Mouse (Mus musculus) embryonic facial prominence, embryonic 12.5 days (tissue): ENCODE results near the gene Susd1. TPM values are rescaled to one million over a fixed set of nuclear protein-coding genes. Genes with fewer than 3 reads are reported as not detected.

Source experiments
- ATAC-seq: fragments of 200-750 bp; cut with Nextera tagmentation; 2 replicates; pipeline ENCODE4 v1.8.0; 2017; ENCODE audit not compliant: insufficient number of reproducible peaks, insufficient read depth, low FRiP score, low TSS enrichment
- H3K27ac ChIP-seq: fragments of 300-500 bp; sonication (generic); 2 replicates; pipeline ENCODE4 v1.5.1; 2016; ENCODE audit warnings: mild to moderate bottlenecking
- H3K27me3 ChIP-seq: fragments of 300-500 bp; sonication (generic); 2 replicates; pipeline ENCODE4 v1.6.1; 2016; ENCODE audit warnings: mild to moderate bottlenecking, moderate library complexity
- H3K36me3 ChIP-seq: fragments of 300-500 bp; sonication (generic); 2 replicates; pipeline ENCODE4 v1.6.1; 2016; ENCODE audit warnings: mild to moderate bottlenecking
- H3K4me1 ChIP-seq: fragments of 300-500 bp; sonication (generic); 2 replicates; pipeline ENCODE4 v1.6.1; 2016
- H3K4me2 ChIP-seq: fragments of 300-500 bp; sonication (generic); replicated peaks from 2 replicates; pipeline ENCODE4 v1.6.1; 2016; ENCODE audit warnings: mild to moderate bottlenecking, moderate library complexity
- H3K4me3 ChIP-seq: fragments of 300-500 bp; sonication (generic); 2 replicates; pipeline ENCODE4 v1.5.1; 2016; ENCODE audit warnings: mild to moderate bottlenecking
- H3K9ac ChIP-seq: fragments of 300-500 bp; sonication (generic); 2 replicates; pipeline ENCODE4 v1.6.1; 2016; ENCODE audit warnings: mild to moderate bottlenecking, moderate library complexity
- H3K9me3 ChIP-seq: fragments of 300-500 bp; sonication (generic); 2 replicates; pipeline ENCODE4 v1.6.1; 2016; ENCODE audit warnings: mild to moderate bottlenecking, moderate library complexity
- WGBS: fragments of 180-500 bp; shearing (Covaris S2); methylation state at CpG from one replicate; pipeline ENCODE4 v1.1.7; 2016; 5-methylcytosine and 5-hydroxymethylcytosine counted together
- polyA plus RNA-seq: library from polyadenylated mRNA; unstranded; fragments of >200 nt; fragmentation: Nextera tagmentation; extraction: Ambion mirVana; gene quantifications from 2 replicates; pipeline ENCODE4 v1.2.1, GENCODE M21; 2016

The Susd1 gene
- polyA plus RNA-seq, 1 experiment from 2014 or later = 1.9 TPM

DNA sequence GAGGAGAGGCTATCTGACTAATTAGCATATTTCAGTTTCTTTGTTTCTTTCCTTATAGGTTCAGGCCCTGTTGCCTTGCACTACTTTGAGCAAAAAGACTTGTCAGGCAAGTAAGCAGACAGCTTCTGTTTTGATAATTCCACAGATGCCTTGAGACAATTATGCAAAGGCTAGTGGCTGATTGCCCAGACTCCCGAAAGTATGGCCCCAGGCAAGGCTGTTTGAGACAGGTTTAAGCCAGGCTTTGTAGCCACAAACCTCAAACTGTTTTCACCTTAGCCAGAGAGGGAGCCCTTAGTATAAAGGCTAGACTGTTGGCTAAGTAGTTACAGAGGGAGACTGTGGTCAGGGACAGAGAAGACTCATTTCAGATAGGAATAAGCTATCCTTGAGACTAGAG, 165.1 kb downstream of the Susd1 start:
- WGBS = 13% methylated on average over 1 of the region's 1 CpGs
- Histone ChIP-seq H3K4me1 (peaks cover 6% of the 10 kb centered on the region), H3K4me2 (no peak overlapping the region), H3K9me3 (peaks cover 11% of the 10 kb centered on the region), H3K9ac (no peak overlapping the region), H3K27ac (0 out of 2 replicates have a peak overlapping the region, but pooled peaks have one; percentile 54), H3K27me3 (no peaks in the 10 kb centered on the region), H3K36me3 (no peaks in the 10 kb centered on the region), H3K4me3 (no peak overlapping the region)
- no peak for ATAC-seq

DNA sequence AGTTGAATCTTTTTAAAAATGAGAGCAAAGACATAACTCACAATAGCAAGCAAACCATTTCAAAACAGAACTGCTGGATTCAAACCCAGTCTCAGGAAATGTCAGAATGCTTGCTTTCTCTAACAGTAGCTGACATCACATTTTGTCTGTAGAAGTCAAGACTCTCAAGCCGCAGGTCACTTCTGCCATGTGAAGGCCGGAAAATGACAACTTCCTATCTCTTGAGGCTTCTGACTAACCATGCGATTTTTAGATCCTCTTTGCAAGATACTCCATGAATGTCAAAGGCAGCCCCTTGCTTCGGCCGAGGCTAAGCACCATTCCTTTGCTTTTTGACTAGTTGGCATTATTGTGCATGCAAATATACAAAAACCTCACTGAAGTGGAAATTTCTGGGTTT, 172.8 kb downstream of the Susd1 start:
- ATAC-seq = no peak

DNA sequence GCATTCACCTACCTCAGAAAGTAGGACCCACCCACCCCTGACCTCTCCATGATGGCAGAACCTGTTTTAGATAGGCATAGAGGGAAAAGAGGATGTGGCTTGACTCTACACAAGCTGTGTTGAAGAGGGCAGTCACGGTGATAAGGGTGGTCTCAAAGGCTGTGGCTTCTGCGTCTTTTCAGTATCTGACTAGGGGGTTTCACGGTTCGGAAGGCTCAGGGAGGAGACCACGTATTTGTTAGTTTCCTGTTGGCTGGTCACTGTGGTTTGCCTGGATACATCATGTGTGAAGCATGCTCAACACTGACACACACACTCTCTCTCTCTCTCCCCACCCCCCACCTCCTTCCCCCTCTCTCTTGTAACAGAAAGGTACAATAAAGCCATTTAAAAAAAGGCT, 173.3 kb downstream of the Susd1 start:
- H3K9ac ChIP-seq = no peak overlapping the region
- no peaks in the 10 kb centered on the region for H3K4me1 ChIP-seq
- no peaks in the 10 kb centered on the region for H3K27me3 ChIP-seq
- 81% methylated on average over 5 of the region's 5 CpGs for WGBS
- no peak for ATAC-seq
- no peak overlapping the region for H3K4me2 ChIP-seq
- no peaks in the 10 kb centered on the region for H3K36me3 ChIP-seq
- H3K27ac ChIP-seq = no peak overlapping the region
- no peak overlapping the region for H3K4me3 ChIP-seq
- H3K9me3 ChIP-seq = peaks cover 11% of the 10 kb centered on the region

More for the DNA sequence above, 172.8 kb downstream of the Susd1 start:
- Histone ChIP-seq H3K9me3 (peaks cover 11% of the 10 kb centered on the region), H3K4me3 (no peak overlapping the region), H3K27ac (no peak overlapping the region), H3K4me1 (no peaks in the 10 kb centered on the region), H3K36me3 (no peaks in the 10 kb centered on the region), H3K27me3 (no peaks in the 10 kb centered on the region), H3K4me2 (no peak overlapping the region), H3K9ac (no peak overlapping the region)
- 93% methylated on average over 5 of the region's 5 CpGs for WGBS

Other genes with a start within 250 kb of the Susd1 start
- 13.6 and 13.9 TPM in 2 replicates for gene Ugcg, start 249.4 kb downstream of the Susd1 start, polyA plus RNA-seq
- gene Ptbp3, start 110.7 kb upstream of the Susd1 start, polyA plus RNA-seq = 41.7 and 47.5 TPM in 2 replicates
- gene Hsdl2, start 142.9 kb upstream of the Susd1 start, polyA plus RNA-seq = 27.6 and 28.0 TPM in 2 replicates
- 37.3 and 40.3 TPM in 2 replicates for gene E130308A19Rik, start 187.6 kb upstream of the Susd1 start, polyA plus RNA-seq